Mouse (Mus musculus) CH12.LX (cell line): ENCODE data around the gene Ror2.

Source experiments
- CHD2 ChIP-seq: IDR thresholded peaks from 2 replicates; pipeline ENCODE4 v1.6.1; 2011; ENCODE audit warnings: low read length, improper control_type of control experiment
- EP300 ChIP-seq: IDR thresholded peaks from 2 replicates; pipeline ENCODE4 v1.6.1; 2011; ENCODE audit warnings: low read length, improper control_type of control experiment
- HCFC1 ChIP-seq: IDR thresholded peaks from 2 replicates; pipeline ENCODE4 v1.6.1; 2012; ENCODE audit warnings: low read depth, mild to moderate bottlenecking, inconsistent platforms, low read length, improper control_type of control experiment
- IRF4 ChIP-seq: IDR thresholded peaks from 2 replicates; pipeline ENCODE4 v1.6.1; 2014; ENCODE audit warnings: low read depth, mild to moderate bottlenecking, inconsistent platforms, low read length, improper control_type of control experiment
- MAX ChIP-seq: IDR thresholded peaks from 2 replicates; pipeline ENCODE4 v1.6.1; 2011; ENCODE audit warnings: low read length, improper control_type of control experiment
- MXI1 ChIP-seq: IDR thresholded peaks from 2 replicates; pipeline ENCODE4 v1.6.1; 2011; ENCODE audit warnings: mild to moderate bottlenecking, low read depth, low read length, improper control_type of control experiment
- POLR2A ChIP-seq: IDR thresholded peaks from 2 replicates; pipeline ENCODE4 v1.6.1; 2011; ENCODE audit warnings: low read depth, mild to moderate bottlenecking, improper control_type of control experiment, low read length
- UBTF ChIP-seq: IDR thresholded peaks from 2 replicates; pipeline ENCODE4 v1.6.1; 2012; ENCODE audit warnings: low read depth, mild to moderate bottlenecking, inconsistent platforms, low read length, improper control_type of control experiment, moderate library complexity
- ZC3H11A ChIP-seq: IDR thresholded peaks from 2 replicates; pipeline ENCODE4 v1.6.1; 2012; ENCODE audit warnings: low read depth, mild to moderate bottlenecking, inconsistent platforms, low read length, improper control_type of control experiment

DNA sequence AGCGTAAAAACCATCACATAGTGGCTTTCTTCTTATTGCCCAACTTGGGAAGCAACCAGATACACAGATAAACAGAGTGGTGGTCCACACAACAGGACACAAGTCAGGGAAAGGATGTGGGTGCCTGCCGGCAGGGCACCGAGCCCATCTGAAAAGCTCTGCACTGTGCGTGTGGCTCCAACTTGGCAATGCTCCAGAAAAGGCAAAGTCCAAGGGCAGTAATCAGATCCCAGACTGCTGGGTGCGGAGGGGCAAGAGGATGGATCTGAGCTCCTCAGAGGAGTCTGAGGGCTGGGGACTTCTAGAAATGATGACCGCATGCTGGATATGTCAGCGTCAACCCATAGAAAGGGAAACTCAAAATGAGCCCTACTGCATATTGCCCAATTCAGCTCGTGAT is 163.8 kb downstream of the Ror2 start:
- TF ChIP-seq HCFC1 = no peak
- no peak for TF ChIP-seq EP300
- no peak for TF ChIP-seq MXI1
- no peak for TF ChIP-seq CHD2
- TF ChIP-seq IRF4 = no peak
- TF ChIP-seq POLR2A = no peak
- TF ChIP-seq ZC3H11A = no peak
- no peak for TF ChIP-seq UBTF
- TF ChIP-seq MAX = no peak
